32 mouse cellular contexts compared by ENCODE assay signal in genomic region chr7:70565034-70565433, GRCm38 (mm10).
"Had no signal": no experiment of that assay in that cellular context is flagged by ENCODE, and none has a peak within 500 bp of the region (broad histone marks: within the 10 kb centered on the region; RNA-seq: fewer than 3 reads in every experiment).

No protein-coding gene starts in this region.

- H3K27me3 ChIP-seq: limb, embryonic 12.5 days; limb, embryonic 13.5 days; limb, embryonic 15.5 days; liver, embryonic 12.5 days; liver, embryonic 13.5 days; liver, embryonic 15.5 days; lung, embryonic 15.5 days; megakaryocyte, embryonic 14.5 days; midbrain, embryonic 12.5 days; midbrain, embryonic 13.5 days; midbrain, embryonic 15.5 days; neural tube, embryonic 12.5 days had no signal

- DNase-seq: left cerebral cortex, postnatal 4 days; liver; liver, embryonic 13.5 days; liver, postnatal 0 days; lung, adult 18-20 months; lung, adult 2 months; lung, embryonic 14.5 days; lung, postnatal 10 days; lung, postnatal 14 days; lung, postnatal 36 days; lung, postnatal 4 days; midbrain, embryonic 14.5 days had no signal

- H3K27ac ChIP-seq: limb, embryonic 10.5 days; limb, embryonic 12.5 days; limb, embryonic 13.5 days; limb, embryonic 15.5 days; liver, embryonic 12.5 days; liver, embryonic 13.5 days; liver, embryonic 14.5 days; liver, embryonic 15.5 days; lung, embryonic 15.5 days; macrophage; midbrain, embryonic 10.5 days; midbrain, embryonic 12.5 days; midbrain, embryonic 13.5 days; midbrain, embryonic 15.5 days; neural tube, embryonic 12.5 days had no signal

- H3K4me3 ChIP-seq: limb, embryonic 10.5 days; limb, embryonic 12.5 days; limb, embryonic 13.5 days; limb, embryonic 15.5 days; liver, embryonic 12.5 days; liver, embryonic 13.5 days; liver, embryonic 15.5 days; lung, embryonic 15.5 days; megakaryocyte, embryonic 14.5 days; midbrain, embryonic 10.5 days; midbrain, embryonic 12.5 days; midbrain, embryonic 13.5 days; midbrain, embryonic 15.5 days; myocyte; neural tube, embryonic 12.5 days had no signal

- H3K4me1 ChIP-seq: limb, embryonic 10.5 days; limb, embryonic 12.5 days; limb, embryonic 13.5 days; limb, embryonic 15.5 days; liver, embryonic 12.5 days; liver, embryonic 13.5 days; liver, embryonic 15.5 days; lung, embryonic 15.5 days; megakaryocyte, embryonic 14.5 days; midbrain, embryonic 10.5 days; midbrain, embryonic 12.5 days; midbrain, embryonic 13.5 days; midbrain, embryonic 15.5 days; neural tube, embryonic 12.5 days had no signal

- H3K36me3 ChIP-seq: limb, embryonic 10.5 days; limb, embryonic 12.5 days; limb, embryonic 13.5 days; limb, embryonic 15.5 days; liver, embryonic 12.5 days; liver, embryonic 13.5 days; liver, embryonic 15.5 days; lung, embryonic 15.5 days; midbrain, embryonic 10.5 days; midbrain, embryonic 12.5 days; midbrain, embryonic 13.5 days; midbrain, embryonic 15.5 days; neural tube, embryonic 12.5 days had no signal

- H3K4me2 ChIP-seq: limb, embryonic 12.5 days; limb, embryonic 13.5 days; limb, embryonic 15.5 days; liver, embryonic 11.5 days; liver, embryonic 12.5 days; liver, embryonic 13.5 days; liver, embryonic 15.5 days; lung, embryonic 14.5 days; lung, embryonic 15.5 days; midbrain, embryonic 11.5 days; midbrain, embryonic 12.5 days; midbrain, embryonic 13.5 days; midbrain, embryonic 15.5 days; neural tube, embryonic 12.5 days had no signal

- H3K9me3 ChIP-seq: limb, embryonic 10.5 days; limb, embryonic 12.5 days; limb, embryonic 13.5 days; limb, embryonic 15.5 days; liver, embryonic 12.5 days; liver, embryonic 13.5 days; liver, embryonic 15.5 days; lung, embryonic 15.5 days; megakaryocyte, embryonic 14.5 days; midbrain, embryonic 10.5 days; midbrain, embryonic 12.5 days; midbrain, embryonic 13.5 days; midbrain, embryonic 15.5 days; neural tube, embryonic 12.5 days had no signal

- ATAC-seq: liver, embryonic 12.5 days; liver, postnatal 0 days; lung, postnatal 0 days; midbrain, embryonic 13.5 days; midbrain, embryonic 15.5 days; midbrain, embryonic 16.5 days had no signal

- H3K9ac ChIP-seq: limb, embryonic 12.5 days; limb, embryonic 13.5 days; limb, embryonic 15.5 days; liver, embryonic 12.5 days; liver, embryonic 13.5 days; liver, embryonic 14.5 days; liver, embryonic 15.5 days; liver, postnatal 0 days; lung, embryonic 14.5 days; lung, embryonic 15.5 days; midbrain, embryonic 12.5 days; midbrain, embryonic 13.5 days; midbrain, embryonic 15.5 days; neural tube, embryonic 12.5 days had no signal
